Mouse (Mus musculus) ES-CJ7 (cell line): ENCODE measurements at regions not wholly inside any gene's neighbourhood (a gene's known extent, or its start where the extent isn't known, plus 50 kb on each side); places are given as distances from the start of the nearest gene placed in this dataset.
A peak's percentile ranks its signal among the peaks of the same experiment; 100 is the strongest.
"Not testable (repeated sequence)": the region's sequence is repeated elsewhere in the genome, so short reads cannot be mapped to it uniquely, and the experiment has no call there.

Source experiments
- DNase-seq: peaks from one replicate; pipeline ENCODE4 v3.0.0; 2011; ENCODE audit warnings: low read depth, low spot score

DNA sequence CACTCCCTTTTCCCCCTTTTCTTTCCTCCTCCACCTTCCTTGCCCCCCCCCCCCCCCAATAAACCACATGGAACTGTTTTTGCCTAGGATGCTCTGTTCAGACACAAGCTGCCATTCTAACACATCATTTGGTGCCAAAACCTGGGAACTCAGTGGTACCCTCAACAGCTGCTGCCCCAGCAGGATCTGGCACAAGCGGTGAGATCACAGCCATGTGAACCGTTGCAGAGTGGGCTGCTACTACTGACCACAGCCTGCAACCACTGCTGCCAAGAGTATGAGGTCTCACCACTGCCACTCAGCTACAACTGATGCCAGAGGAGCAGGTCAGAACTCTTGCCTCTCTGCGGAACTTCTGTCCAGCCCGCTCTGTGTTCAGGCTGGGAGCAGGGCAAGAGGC is 206.2 kb downstream of the Pcsk1 start:
- no peak for DNase-seq

- DNase-seq: no peak
Observed at GRCm38 (mm10) chr13:75319780-75320179, 230.2 kb downstream of the Pcsk1 start.

DNA sequence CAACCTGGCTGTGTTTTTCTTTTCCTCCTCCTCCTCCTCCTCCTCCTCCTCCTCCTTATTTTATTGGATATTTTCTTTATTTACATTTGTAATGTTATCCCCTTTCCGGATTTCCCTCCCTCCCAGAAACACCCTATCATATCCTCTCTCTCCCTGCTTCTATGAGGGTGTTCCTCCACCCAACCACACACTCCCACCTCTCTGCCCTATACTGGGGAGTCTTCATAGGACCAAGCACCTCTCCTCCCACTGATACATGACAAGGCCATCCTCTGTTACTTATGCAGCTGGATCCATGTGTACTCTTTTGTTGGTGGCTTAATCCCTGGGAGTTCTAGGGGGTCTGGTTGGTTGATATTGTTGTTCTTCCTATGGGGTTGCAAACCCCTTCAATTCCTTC is 230.6 kb downstream of the Pcsk1 start:
- DNase-seq: no peak

GRCm38 (mm10) chr13:75337054-75337453 is 247.4 kb downstream of the Pcsk1 start:
- DNase-seq: no peak

- DNase-seq: no peak
Observed at GRCm38 (mm10) chr13:75343422-75343821, 253.8 kb downstream of the Pcsk1 start.

- no peak for DNase-seq
Observed at GRCm38 (mm10) chr13:75366723-75367426, 277.2 kb downstream of the Pcsk1 start.

- DNase-seq: peak; percentile 80
Observed at GRCm38 (mm10) chr13:75368249-75368800, 278.7 kb downstream of the Pcsk1 start.

DNA sequence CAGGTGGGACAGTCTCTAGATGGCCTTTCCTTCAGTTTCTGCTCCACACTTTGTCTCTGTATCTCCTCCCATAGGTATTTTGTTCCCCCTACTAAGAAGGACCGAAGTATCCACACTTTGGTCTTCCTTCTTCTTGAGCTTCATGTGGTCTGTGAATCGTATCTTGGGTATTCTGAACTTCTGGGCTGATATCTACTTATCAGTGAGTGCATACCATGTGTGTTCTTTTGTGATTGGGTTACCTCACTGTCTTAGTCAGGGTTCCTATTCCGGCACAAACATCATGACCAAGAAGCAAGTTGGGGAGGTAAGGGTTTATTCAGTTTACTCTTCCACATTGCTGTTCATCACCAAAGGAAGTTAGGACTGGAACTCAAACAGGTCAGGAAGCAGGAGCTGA is 287.5 kb downstream of the Pcsk1 start:
- not testable (repeated sequence) for DNase-seq

- DNase-seq: no peak
Observed at GRCm38 (mm10) chr13:75377717-75378116, 288.1 kb downstream of the Pcsk1 start.

DNA sequence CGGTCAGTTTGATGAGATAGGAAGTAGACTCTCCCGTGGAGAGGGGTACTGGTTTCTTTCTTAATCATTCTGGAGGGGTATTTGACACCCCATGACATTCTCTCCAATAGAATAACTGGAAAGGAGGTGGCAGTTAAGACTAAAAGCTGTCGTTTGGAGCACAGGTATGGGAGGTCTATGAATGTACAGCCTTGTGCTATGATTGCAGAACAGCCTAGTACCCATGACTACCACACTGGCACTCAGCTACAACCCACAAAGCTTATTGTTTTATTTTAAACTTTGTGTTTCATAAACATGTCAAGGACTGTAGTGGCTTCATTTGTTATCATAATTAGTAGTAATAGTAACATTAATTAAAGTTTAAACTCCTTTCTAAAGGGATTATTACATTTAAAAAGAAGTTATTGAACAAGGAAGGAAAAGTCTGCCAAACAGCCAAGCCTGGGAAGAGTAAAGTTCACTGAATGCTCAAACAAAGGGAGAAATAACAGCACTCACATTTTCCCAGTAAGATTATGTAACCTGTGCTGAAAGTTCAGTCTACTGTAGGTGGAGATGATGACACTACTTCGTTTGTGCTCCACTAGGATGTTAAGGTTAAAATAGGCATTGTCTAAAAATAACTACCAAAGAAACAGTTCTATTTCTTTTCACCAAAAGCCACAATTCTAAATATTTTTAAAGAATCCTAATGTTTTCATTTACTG is 295.2 kb downstream of the Pcsk1 start:
- DNase-seq: no peak

GRCm38 (mm10) chr13:75389211-75389610 is 299.6 kb downstream of the Pcsk1 start:
- no peak for DNase-seq

GRCm38 (mm10) chr13:75390177-75390576 is 300.6 kb downstream of the Pcsk1 start:
- no peak for DNase-seq

- DNase-seq: peak; percentile 69
Observed at GRCm38 (mm10) chr13:75399846-75400245, 306.7 kb upstream of the Ell2 start.

DNA sequence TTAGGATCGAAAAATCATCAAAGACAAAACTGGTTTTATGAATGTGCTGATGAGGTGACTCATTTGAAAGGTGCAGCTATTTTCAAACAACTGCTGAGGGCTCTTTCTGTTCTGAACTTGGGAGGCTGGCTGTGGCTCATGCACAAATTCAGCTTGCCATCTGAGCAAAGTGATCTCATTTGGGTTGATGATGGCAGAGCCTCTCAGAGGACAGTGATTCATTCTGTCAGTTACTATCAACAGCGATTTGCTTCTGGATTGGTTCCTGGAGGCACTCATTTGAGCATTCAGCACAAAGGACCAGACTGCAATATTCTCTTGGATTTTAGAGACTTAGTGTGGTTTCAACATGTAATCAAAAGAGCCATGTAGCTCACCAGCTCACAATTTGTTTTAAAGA is 285.8 kb upstream of the Ell2 start:
- no peak for DNase-seq

GRCm38 (mm10) chr13:75426971-75427370 is 279.6 kb upstream of the Ell2 start:
- no peak for DNase-seq

DNA sequence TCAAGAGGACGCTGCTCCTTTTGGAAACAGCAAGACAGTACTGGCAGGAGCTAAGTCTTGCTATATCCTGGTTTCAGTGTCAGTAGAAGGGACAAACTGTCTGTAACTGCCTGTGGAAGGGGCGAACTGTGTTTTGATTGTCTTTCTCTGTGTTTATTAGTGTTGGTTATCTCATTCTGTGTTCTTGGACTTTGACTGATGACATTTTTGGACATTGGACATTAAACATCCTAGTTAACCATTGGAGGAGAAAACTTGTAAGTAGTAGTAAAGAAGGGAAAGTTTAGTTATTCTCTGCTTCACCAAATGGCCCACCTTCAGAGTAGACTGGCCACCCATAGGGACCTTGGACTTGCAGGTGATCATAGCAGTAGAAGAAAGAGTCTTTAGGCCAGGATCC is 267.4 kb upstream of the Ell2 start:
- no peak for DNase-seq

- no peak for DNase-seq
Observed at GRCm38 (mm10) chr13:75440051-75440450, 266.5 kb upstream of the Ell2 start.

DNA sequence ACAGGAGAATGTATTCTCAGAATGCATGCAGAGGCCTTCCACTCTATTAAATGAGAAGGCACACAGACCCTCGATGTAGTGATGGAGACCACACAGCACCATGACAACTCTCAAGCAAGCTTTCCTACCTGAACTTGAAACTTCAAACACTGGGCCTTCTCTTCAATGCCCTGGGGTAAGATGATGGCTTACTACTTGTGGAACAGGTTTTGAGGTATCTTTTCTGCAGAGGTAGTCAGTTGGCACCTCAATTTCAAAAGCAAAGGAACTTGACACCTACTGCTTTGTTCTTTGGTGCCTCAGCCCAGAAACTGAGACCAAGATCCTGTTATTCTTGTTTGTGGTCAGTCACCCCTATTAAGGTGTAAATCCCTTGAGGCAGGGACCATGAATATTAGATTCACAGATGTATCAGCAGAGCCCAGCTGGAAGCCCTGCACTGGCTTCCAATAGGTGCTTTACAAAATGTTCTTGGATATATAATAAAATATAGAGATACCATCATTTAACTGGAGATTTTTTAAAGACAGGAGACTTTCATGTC is 246.2 kb upstream of the Ell2 start:
- DNase-seq: no peak

GRCm38 (mm10) chr13:75461273-75461672 is 245.3 kb upstream of the Ell2 start:
- DNase-seq: no peak

GRCm38 (mm10) chr13:75467225-75467624 is 239.3 kb upstream of the Ell2 start:
- DNase-seq: no peak

DNA sequence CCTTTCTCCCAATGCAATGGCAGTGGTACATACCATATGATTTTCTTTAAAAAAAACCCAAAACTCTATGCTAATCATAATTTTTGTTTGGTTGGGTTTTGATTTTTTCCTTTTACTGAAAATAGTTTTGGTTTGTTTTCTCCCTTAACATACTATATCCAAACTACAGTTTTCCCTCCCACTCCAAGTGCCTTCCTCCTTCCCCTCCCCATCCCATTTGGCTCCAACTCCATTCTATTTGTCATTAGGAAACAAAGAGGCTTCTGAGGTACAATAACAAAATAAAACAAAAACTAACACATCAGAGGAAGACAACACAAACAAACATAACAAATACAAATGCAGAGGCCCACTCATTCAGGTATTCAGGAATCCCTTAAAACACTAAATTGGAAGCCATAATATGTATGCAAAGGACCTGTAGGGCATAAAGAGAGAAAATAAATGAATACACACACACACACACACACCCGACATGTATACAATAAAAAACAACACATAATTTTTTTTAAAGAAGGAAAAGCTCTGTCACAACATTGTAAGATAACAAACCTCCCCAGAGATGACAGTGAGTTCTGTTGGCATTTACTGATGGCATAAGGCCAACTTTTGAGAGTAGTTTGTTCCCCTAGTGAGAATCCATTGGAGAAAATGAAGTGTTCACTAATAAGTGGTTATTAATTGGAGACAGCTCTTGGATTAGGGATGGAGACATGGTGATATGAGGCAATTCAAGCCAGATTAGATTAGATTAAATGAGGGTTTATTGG is 230.5 kb upstream of the Ell2 start:
- DNase-seq: no peak
